Mouse (Mus musculus) heart, adult 2 months (tissue): ENCODE measurements around the gene Sema3a. TPM values are rescaled to one million over a fixed set of nuclear protein-coding genes. Genes with fewer than 3 reads are reported as not detected.

ENCODE experiments used
- DNase-seq, 2 experiments: peaks; one replicate each; pipeline ENCODE4 v3.0.0; 2021
- H3K27ac ChIP-seq: fragments of 200-600 bp; 2 replicates; pipeline ENCODE4 v1.8.1; 2022
- H3K27me3 ChIP-seq: fragments of 200-500 bp; 2 replicates; pipeline ENCODE4 v1.6.1; 2012; ENCODE audit warnings: mild to moderate bottlenecking, low read length, inconsistent platforms, mixed read lengths; ENCODE audit not compliant: control insufficient read depth, insufficient read depth
- H3K36me3 ChIP-seq: fragments of 200-500 bp; 2 replicates; pipeline ENCODE4 v1.6.1; 2012; ENCODE audit warnings: low read length, inconsistent platforms; ENCODE audit not compliant: control insufficient read depth, insufficient read depth
- H3K4me1 ChIP-seq: fragments of 200-500 bp; 2 replicates; pipeline ENCODE4 v1.6.1; 2011; ENCODE audit warnings: low read length; ENCODE audit not compliant: control insufficient read depth, insufficient read depth
- H3K4me3 ChIP-seq: fragments of 200-600 bp; 2 replicates; pipeline ENCODE4 v1.8.1; 2022
- H3K79me2 ChIP-seq: fragments of 200-500 bp; replicated peaks from 2 replicates; pipeline ENCODE4 v1.6.1; 2012; ENCODE audit warnings: mild to moderate bottlenecking, inconsistent platforms, low read length, moderate library complexity, mixed read lengths; ENCODE audit not compliant: control insufficient read depth, insufficient read depth
- H3K9ac ChIP-seq: fragments of 200-500 bp; 2 replicates; pipeline ENCODE4 v1.6.1; 2012; ENCODE audit warnings: low read depth, mild to moderate bottlenecking, control low read depth, inconsistent platforms, low read length, mixed read lengths
- CTCF ChIP-seq: fragments of 200-600 bp; IDR thresholded peaks from 2 replicates; pipeline ENCODE4 v1.8.1; 2022; ENCODE audit warnings: antibody characterized with exemption, mild to moderate bottlenecking, moderate library complexity
- EP300 ChIP-seq: fragments of 200-500 bp; IDR thresholded peaks from 2 replicates; pipeline ENCODE4 v1.6.1; 2011; ENCODE audit warnings: low read depth, low read length, control low read depth; ENCODE audit not compliant: insufficient read depth
- POLR2A ChIP-seq: fragments of 200-500 bp; IDR thresholded peaks from 2 replicates; pipeline ENCODE4 v1.6.1; 2011; ENCODE audit warnings: mild to moderate bottlenecking, low read depth, low read length, control low read depth; ENCODE audit not compliant: insufficient read depth
- WGBS: fragments of 180-500 bp; shearing (Covaris S2); methylation state at CpG from one replicate; pipeline ENCODE4 v1.1.7; 2018; 5-methylcytosine and 5-hydroxymethylcytosine counted together
- intact Hi-C: fragments of 180-260 bp; cut with DNase I; formaldehyde crosslinking; loops from one replicate; pipeline ENCODE4 v1.15.1; 2025
- polyA plus RNA-seq: library from polyadenylated mRNA; depleted of rRNA; stranded (reverse); fragments of >200 nt; gene quantifications from 2 replicates; pipeline ENCODE4 v1.2.3, GENCODE M21; 2012
- total RNA-seq, 2 experiments: library from RNA; stranded (reverse); gene quantifications; 2 replicates each; pipeline ENCODE4 v1.2.3; 2021

The Sema3a gene
- total and polyA plus RNA-seq, 3 experiments = 0.55 to 1.8 (median 1.4) TPM

DNA sequence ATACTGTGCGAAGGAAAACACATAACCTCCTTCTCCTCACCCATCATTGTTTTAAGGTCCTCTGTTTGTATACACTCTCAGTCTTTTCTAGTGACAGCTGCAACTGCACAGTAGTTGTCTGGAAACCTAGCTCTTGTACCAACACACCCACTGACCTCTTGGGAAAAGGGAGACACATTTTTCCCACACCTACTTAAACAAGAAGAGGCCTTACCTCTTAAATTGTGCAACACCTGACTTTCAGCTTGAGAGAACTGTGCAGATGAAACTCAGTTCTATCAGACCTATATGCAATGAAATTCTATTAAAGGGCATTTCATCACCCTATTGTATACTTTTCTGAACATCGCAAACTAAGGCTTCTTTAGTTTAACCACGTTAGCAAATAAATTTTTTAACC is 262.5 kb downstream of the Sema3a start:
- Histone ChIP-seq H3K27ac (no peak overlapping the region), H3K79me2 (no peaks in the 10 kb centered on the region), H3K36me3 (no peaks in the 10 kb centered on the region), H3K4me1 (no peaks in the 10 kb centered on the region), H3K4me3 (no peak overlapping the region), H3K9ac (no peak overlapping the region), H3K27me3 (no peaks in the 10 kb centered on the region)
- intact Hi-C loops = no loop called here
- WGBS = 87% methylated on average over 3 of the region's 3 CpGs
- TF ChIP-seq CTCF (no peak), POLR2A (no peak)
- DNase-seq = no peak

- H3K36me3 ChIP-seq = no peaks in the 10 kb centered on the region
- no peak overlapping the region for H3K4me3 ChIP-seq
- no peaks in the 10 kb centered on the region for H3K27me3 ChIP-seq
- 85% methylated on average over 3 of the region's 3 CpGs for WGBS
- DNase-seq = no peak
- no peaks in the 10 kb centered on the region for H3K79me2 ChIP-seq
- intact Hi-C loops = no loop called here
- no peak overlapping the region for H3K27ac ChIP-seq
- TF ChIP-seq POLR2A (no peak), EP300 (no peak), CTCF (no peak)
- no peaks in the 10 kb centered on the region for H3K4me1 ChIP-seq
- H3K9ac ChIP-seq = no peak overlapping the region
Measured at GRCm38 (mm10) chr5:13389995-13390394, 264.8 kb downstream of the Sema3a start.

- Histone ChIP-seq H3K36me3 (peaks cover 2% of the 10 kb centered on the region; the same call in 1 of the 2 replicates), H3K79me2 (no peaks in the 10 kb centered on the region), H3K4me3 (no peak overlapping the region), H3K27me3 (no peaks in the 10 kb centered on the region), H3K4me1 (no peaks in the 10 kb centered on the region), H3K9ac (no peak overlapping the region), H3K27ac (no peak overlapping the region)
- no peak for DNase-seq
- WGBS = 26% methylated on average over 1 of the region's 1 CpGs
- intact Hi-C loops = loop anchor here (2.0 kb wide), 1 partner anchor 223 kb away; no protein-coding TSS in a partner anchor
- peak; percentile 80 for TF ChIP-seq CTCF
- TF ChIP-seq POLR2A = no peak
- no peak for TF ChIP-seq EP300
Measured at GRCm38 (mm10) chr5:13405432-13405831, 280.2 kb downstream of the Sema3a start.

DNA sequence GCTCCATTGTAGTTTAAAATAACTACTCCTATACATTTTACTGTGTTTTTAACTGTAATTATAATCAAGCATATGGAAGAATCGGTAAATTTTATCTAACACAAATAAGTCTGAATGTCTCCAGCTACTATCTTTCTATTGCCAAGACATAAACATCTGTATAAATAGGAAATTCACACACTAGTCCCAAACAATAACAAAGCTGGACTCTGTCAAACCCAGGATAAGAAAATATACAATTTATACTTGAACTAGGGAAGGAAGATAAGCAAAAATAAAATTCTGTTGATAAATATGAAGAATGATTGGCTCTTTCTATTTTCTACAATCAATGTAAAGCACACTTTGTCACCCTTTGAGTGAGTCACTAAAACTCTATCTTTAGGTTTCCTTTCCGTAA is 280.9 kb downstream of the Sema3a start:
- WGBS = 85% methylated on average over 2 of the region's 2 CpGs
- Histone ChIP-seq H3K27ac (no peak overlapping the region), H3K4me1 (no peaks in the 10 kb centered on the region), H3K36me3 (peaks cover 2% of the 10 kb centered on the region; the same call in 1 of the 2 replicates), H3K4me3 (no peak overlapping the region), H3K27me3 (no peaks in the 10 kb centered on the region), H3K79me2 (no peaks in the 10 kb centered on the region), H3K9ac (no peak overlapping the region)
- intact Hi-C loops = loop anchor here (2.0 kb wide), 1 partner anchor 179 kb away; no protein-coding TSS in a partner anchor
- no peak for TF ChIP-seq CTCF
- TF ChIP-seq EP300 = no peak
- no peak for TF ChIP-seq POLR2A
- no peak for DNase-seq

- Histone ChIP-seq H3K27ac (no peak overlapping the region), H3K36me3 (peaks cover 2% of the 10 kb centered on the region; the same call in 1 of the 2 replicates), H3K4me3 (no peak overlapping the region), H3K79me2 (no peaks in the 10 kb centered on the region), H3K4me1 (no peaks in the 10 kb centered on the region), H3K27me3 (no peaks in the 10 kb centered on the region), H3K9ac (no peak overlapping the region)
- WGBS = 73% methylated on average over 2 of the region's 2 CpGs
- no peak for DNase-seq
- intact Hi-C loops = no loop called here
- no peak for TF ChIP-seq EP300
- no peak for TF ChIP-seq CTCF
- TF ChIP-seq POLR2A = no peak
Measured at GRCm38 (mm10) chr5:13411920-13412319, 286.7 kb downstream of the Sema3a start.

- Histone ChIP-seq H3K9ac (no peak overlapping the region), H3K27ac (no peak overlapping the region), H3K4me3 (no peak overlapping the region), H3K36me3 (peaks cover 2% of the 10 kb centered on the region; the same call in 1 of the 2 replicates), H3K27me3 (no peaks in the 10 kb centered on the region), H3K79me2 (no peaks in the 10 kb centered on the region), H3K4me1 (no peaks in the 10 kb centered on the region)
- 96% methylated on average over 2 of the region's 2 CpGs for WGBS
- no peak for DNase-seq
- intact Hi-C loops = no loop called here
- TF ChIP-seq CTCF (no peak), EP300 (no peak), POLR2A (no peak)
Measured at GRCm38 (mm10) chr5:13413915-13414525, 288.8 kb downstream of the Sema3a start.
